In genomic region chr2:157036400-157036799, GRCm38 (mm10) we compare ENCODE assay signal across 23 mouse cellular contexts. TPM values are rescaled to one million over a fixed set of nuclear protein-coding genes. Genes with fewer than 3 reads are reported as not detected.
A peak's percentile ranks its signal among the peaks of the same experiment; 100 is the strongest.
DNase-seq lines count a peak whose midpoint lies in the region; ATAC-seq lines count a peak whose summit lies in the region.
"Had no signal": no experiment of that assay in that cellular context is flagged by ENCODE, and none has a peak within 500 bp of the region (broad histone marks: within the 10 kb centered on the region; RNA-seq: fewer than 3 reads in every experiment).

No protein-coding gene starts in this region.

- no peak overlapping the region for H3K4me3 ChIP-seq in liver, embryonic 12.5 days
- H3K4me3 ChIP-seq: embryonic facial prominence, embryonic 12.5 days; kidney, embryonic 15.5 days; neural tube, embryonic 12.5 days had no signal

- no peak overlapping the region for H3K4me2 ChIP-seq in liver, embryonic 12.5 days
- H3K4me2 ChIP-seq: embryonic facial prominence, embryonic 12.5 days; kidney, embryonic 15.5 days; lung, embryonic 14.5 days; neural tube, embryonic 12.5 days had no signal

- no peaks in the 10 kb centered on the region for H3K27me3 ChIP-seq in liver, embryonic 12.5 days (replicated peaks)
- H3K27me3 ChIP-seq: embryonic facial prominence, embryonic 12.5 days; kidney, embryonic 15.5 days; neural tube, embryonic 12.5 days had no signal

- peak; percentile 52 for DNase-seq in cerebellum, adult 9-10 months
- no peak for DNase-seq in cerebellum, adult 11-12 months
- peak; percentile 49 to 66 for DNase-seq in heart, adult 9 months (ENCODE audit: low spot score in 2 of 2)
- DNase-seq in heart, postnatal 14 days, result no peak
- DNase-seq in 416B (ENCODE audit: low read depth), result peak; percentile 57
- peak; percentile 61 for DNase-seq in adrenal gland, postnatal 25 days
- DNase-seq in layer of hippocampus, adult 8-10 months (ENCODE audit: low spot score in 2 of 2), result no peak
- DNase-seq: forebrain, postnatal 0 days; gastrocnemius, postnatal 14 days; layer of hippocampus, postnatal 36 days; liver; lung, embryonic 14.5 days; right cerebral cortex, postnatal 14 days had no signal

- ATAC-seq in liver, embryonic 12.5 days, result no peak
- ATAC-seq: forebrain, postnatal 0 days had no signal

- intact Hi-C loops in heart, postnatal 14 days (cut with DNase I), result no loop called here

- H3K9ac ChIP-seq in liver, embryonic 12.5 days, result no peak overlapping the region
- H3K9ac ChIP-seq: embryonic facial prominence, embryonic 12.5 days; forebrain, postnatal 0 days; kidney, embryonic 15.5 days; lung, embryonic 14.5 days; neural tube, embryonic 12.5 days had no signal

- H3K27ac ChIP-seq in liver, embryonic 12.5 days, result no peak overlapping the region
- H3K27ac ChIP-seq: embryonic facial prominence, embryonic 12.5 days; kidney, embryonic 15.5 days; neural tube, embryonic 12.5 days; stomach, postnatal 0 days had no signal

- no peaks in the 10 kb centered on the region for H3K9me3 ChIP-seq in liver, embryonic 12.5 days (replicated peaks)
- H3K9me3 ChIP-seq: embryonic facial prominence, embryonic 12.5 days; kidney, embryonic 15.5 days; neural tube, embryonic 12.5 days had no signal

- 77% methylated on average over 8 of the region's 8 CpGs for WGBS in liver, embryonic 12.5 days (ENCODE audit: insufficient replicate concordance)

- H3K4me1 ChIP-seq in liver, embryonic 12.5 days, result no peaks in the 10 kb centered on the region
- H3K4me1 ChIP-seq: embryonic facial prominence, embryonic 12.5 days; kidney, embryonic 15.5 days; neural tube, embryonic 12.5 days had no signal

- peaks cover 39% of the 10 kb centered on the region for H3K36me3 ChIP-seq in liver, embryonic 12.5 days

RNA-seq across cellular contexts. Expression of gene Dsn1, which starts 29.4 kb away (rescaled TPM):
- 1 to 10 TPM; 3.9 to 4.1 TPM for total RNA-seq in heart, postnatal 14 days (2021)
- 5.9 and 7.8 TPM in 2 replicates for total RNA-seq in adrenal gland, postnatal 25 days (2021)
- 1 to 10 TPM; 4.5 to 6.3 (median 5.3) TPM for total RNA-seq in layer of hippocampus, adult 8-10 months (2022)
- polyA plus RNA-seq in liver, embryonic 12.5 days (2016; fragmentation: Nextera tagmentation; extraction: Ambion mirVana), result 38.7 TPM in 2 replicates

RNA-seq across cellular contexts. Expression of gene Soga1, which starts 42.7 kb away (rescaled TPM):
- 10 to 100 TPM; 22.8 to 23.8 TPM for total RNA-seq in heart, postnatal 14 days (2021)
- total RNA-seq in adrenal gland, postnatal 25 days (2021), result 45.8 and 49.1 TPM in 2 replicates
- total RNA-seq in layer of hippocampus, adult 8-10 months (2022), result 10 to 100 TPM; 30.9 to 38.3 (median 34.4) TPM
- polyA plus RNA-seq in liver, embryonic 12.5 days (2016; fragmentation: Nextera tagmentation; extraction: Ambion mirVana), result 3.4 TPM in 2 replicates

RNA-seq across cellular contexts. Expression of gene Ndrg3, which starts 44.5 kb away (rescaled TPM):
- 10 to 100 TPM; 23.3 to 24.5 TPM for total RNA-seq in heart, postnatal 14 days (2021)
- 49.6 and 55.3 TPM in 2 replicates for total RNA-seq in adrenal gland, postnatal 25 days (2021)
- total RNA-seq in layer of hippocampus, adult 8-10 months (2022), result 100 to 1,000 TPM; 385 to 449 (median 420) TPM
- 55.4 and 56.4 TPM in 2 replicates for polyA plus RNA-seq in liver, embryonic 12.5 days (2016; fragmentation: Nextera tagmentation; extraction: Ambion mirVana)

RNA-seq across cellular contexts. Expression of gene Tldc2, which starts 50.5 kb away (rescaled TPM):
- total RNA-seq in heart, postnatal 14 days (2021), result not detected
- total RNA-seq in adrenal gland, postnatal 25 days (2021), result not detected in 2 replicates
- total RNA-seq in layer of hippocampus, adult 8-10 months (2022), result not detected
- 0.29 TPM in 1 of 2 replicates, not detected in the other for polyA plus RNA-seq in liver, embryonic 12.5 days (2016; fragmentation: Nextera tagmentation; extraction: Ambion mirVana)
- total RNA-seq: adrenal gland, adult 18-20 months; forebrain, postnatal 0 days; gastrocnemius, postnatal 14 days; layer of hippocampus, postnatal 36 days; left cerebral cortex, postnatal 25 days had no signal
- polyA plus RNA-seq: cortical plate, adult 2 months; embryonic facial prominence, embryonic 12.5 days; forebrain, postnatal 0 days; heart, embryonic 14.5 days; hindbrain, embryonic 11.5 days; lung, embryonic 14.5 days; neural tube, embryonic 12.5 days; stomach, postnatal 0 days had no signal

Comparison
In these comparisons a context has a peak if more than half of its experiments do, and no peak if none do; other contexts are left out.
1. DNase-seq: peak in cerebellum, adult 9-10 months (single experiment), heart, adult 9 months (2 of 2), 416B (single experiment) and adrenal gland, postnatal 25 days (single experiment); none in cerebellum, adult 11-12 months (single experiment), heart, postnatal 14 days (0 of 2) and layer of hippocampus, adult 8-10 months (0 of 2).